Mouse (Mus musculus): ENCODE results near the gene D630045J12Rik. TPM values are rescaled to one million over a fixed set of nuclear protein-coding genes. Genes with fewer than 3 reads are reported as not detected.
A peak's percentile ranks its signal among the peaks of the same experiment; 100 is the strongest.

The D630045J12Rik gene
- total and polyA plus RNA-seq, 3 experiments = 2.5 to 6.2 TPM; not detected in 1

DNA sequence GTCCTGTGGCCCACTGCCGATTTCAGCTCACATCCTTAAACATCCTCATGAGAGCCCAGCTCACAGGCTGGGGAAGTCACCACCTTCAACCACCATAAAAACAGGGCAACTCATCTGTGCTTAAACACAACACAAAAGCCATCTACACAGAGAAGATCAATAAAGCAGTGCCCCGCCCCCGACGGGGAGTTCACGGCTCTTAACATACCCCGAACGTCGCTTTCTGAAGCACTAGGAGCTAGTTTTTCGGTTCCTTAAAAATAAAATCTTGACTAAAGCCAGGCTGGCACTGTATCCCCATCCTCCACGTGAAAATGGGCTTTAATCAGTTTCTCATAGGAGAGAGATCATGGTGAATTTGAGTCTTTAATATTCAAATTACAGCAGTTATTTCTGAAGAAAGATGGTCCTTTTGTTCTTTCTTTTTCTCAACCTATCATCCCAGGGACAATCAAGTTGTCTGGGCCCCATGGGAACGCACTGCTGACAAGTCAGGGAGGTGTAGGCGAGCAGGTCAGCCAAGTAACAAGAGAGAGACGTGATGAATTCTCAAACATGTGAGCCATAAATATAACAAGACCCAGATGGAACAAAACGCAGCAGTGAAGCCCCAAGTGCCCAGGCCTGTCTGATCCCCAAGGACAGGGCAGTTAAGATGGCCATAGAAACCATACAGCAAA is 90.8 kb downstream of the D630045J12Rik start:
- DNase-seq (ENCODE audit: low read depth, low spot score) = no peak
- Histone ChIP-seq H3K79me2 (ENCODE audit: control insufficient read depth, insufficient read depth, low read length, poor library complexity) (no peaks in the 10 kb centered on the region), H3K27me3 (ENCODE audit: control insufficient read depth in 1 of 2, insufficient read depth in 2 of 2, low read length in 2 of 2) (no peaks in the 10 kb centered on the region), H3K9ac (ENCODE audit: control insufficient read depth, low read depth, low read length, poor library complexity, severe bottlenecking) (no peak overlapping the region), H3K4me1 (ENCODE audit: control insufficient read depth in 1 of 2, insufficient read depth in 2 of 2, low read length in 2 of 2) (peaks cover 0 to 2% of the 10 kb centered on the region in 2 experiments; a peak in 1 of 4 replicates), H3K36me3 (ENCODE audit: control insufficient read depth in 1 of 2, insufficient read depth in 2 of 2, low read length in 2 of 2) (no peaks in the 10 kb centered on the region), H3K4me3 (ENCODE audit: control insufficient read depth in 1 of 2, insufficient read depth in 1 of 2, low read depth in 2 of 2, low read length in 2 of 2) (no peak overlapping the region), H3K27ac (ENCODE audit: control insufficient read depth, low read depth, low read length) (no peak overlapping the region), H3K9me3 (replicated peaks; ENCODE audit: insufficient read depth, low read length) (no peaks in the 10 kb centered on the region)
- no peak for TF ChIP-seq MXI1 (IDR thresholded peaks at IDR 0.05; ENCODE audit: low read depth, low read length)

DNA sequence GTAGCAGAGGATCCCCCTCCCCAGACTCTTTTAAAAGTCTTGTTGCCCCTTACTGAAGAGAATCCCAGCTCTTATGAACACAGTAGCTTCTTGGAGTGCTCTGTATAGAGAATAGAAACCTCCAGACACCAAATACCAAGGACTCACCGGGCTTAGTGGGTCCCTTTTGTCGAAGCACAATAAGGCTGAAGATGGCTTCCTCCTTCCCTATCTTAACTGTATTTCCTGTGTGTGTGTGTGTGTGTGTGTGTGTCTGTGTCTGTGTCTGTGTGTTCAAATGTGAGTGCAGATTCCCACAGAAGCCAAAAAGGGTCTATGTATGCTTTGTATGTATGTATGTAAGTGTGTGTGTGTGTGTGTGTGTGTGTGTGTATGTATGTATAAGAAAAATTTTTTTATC is 93.3 kb downstream of the D630045J12Rik start:
- no peaks in the 10 kb centered on the region for H3K36me3 ChIP-seq (ENCODE audit: control insufficient read depth in 1 of 2, insufficient read depth in 2 of 2, low read length in 2 of 2)
- H3K4me1 ChIP-seq (ENCODE audit: control insufficient read depth in 1 of 2, insufficient read depth in 2 of 2, low read length in 2 of 2) = peaks cover 0 to 2% of the 10 kb centered on the region in 2 experiments; a peak in 1 of 4 replicates
- peak overlapping the region; percentile 37; the same call in 1 of the 2 replicates for H3K9ac ChIP-seq (ENCODE audit: control insufficient read depth, low read depth, low read length, poor library complexity, severe bottlenecking)
- peak; percentile 57 for DNase-seq (ENCODE audit: low read depth, low spot score)
- H3K4me3 ChIP-seq (ENCODE audit: control insufficient read depth in 1 of 2, insufficient read depth in 1 of 2, low read depth in 2 of 2, low read length in 2 of 2) = peak overlapping the region in 1 of 2 experiments; percentile 12; a peak in 1 of 4 replicates
- H3K9me3 ChIP-seq (replicated peaks; ENCODE audit: insufficient read depth, low read length) = no peaks in the 10 kb centered on the region
- no peaks in the 10 kb centered on the region for H3K27me3 ChIP-seq (ENCODE audit: control insufficient read depth in 1 of 2, insufficient read depth in 2 of 2, low read length in 2 of 2)
- H3K79me2 ChIP-seq (ENCODE audit: control insufficient read depth, insufficient read depth, low read length, poor library complexity) = no peaks in the 10 kb centered on the region
- TF ChIP-seq ELF1 (IDR thresholded peaks at IDR 0.05; ENCODE audit: low read depth, low read length) (peak; percentile 38; the same call in 1 of the 2 replicates), GATA1 (IDR thresholded peaks at IDR 0.05; ENCODE audit: low read depth, low read length) (peak; percentile 68), BHLHE40 (IDR thresholded peaks at IDR 0.05; ENCODE audit: borderline replicate concordance, low read depth, low read length) (no peak), HCFC1 (IDR thresholded peaks at IDR 0.05; ENCODE audit: low read depth, low read length) (0 out of 2 replicates have a peak, but pooled peaks have one; percentile 6), EP300 (IDR thresholded peaks at IDR 0.05; ENCODE audit: low read depth in 1 of 2, low read length in 2 of 2) (peak in 1 of 2 experiments; percentile 27; a peak in 1 of 4 replicates), USF1 (IDR thresholded peaks at IDR 0.05; ENCODE audit: low read depth, low read length) (no peak), E2F4 (IDR thresholded peaks at IDR 0.05; ENCODE audit: borderline replicate concordance, low read depth, low read length) (no peak)
- 0 out of 2 replicates have a peak overlapping the region, but pooled peaks have one; percentile 0 for H3K27ac ChIP-seq (ENCODE audit: control insufficient read depth, low read depth, low read length)

DNA sequence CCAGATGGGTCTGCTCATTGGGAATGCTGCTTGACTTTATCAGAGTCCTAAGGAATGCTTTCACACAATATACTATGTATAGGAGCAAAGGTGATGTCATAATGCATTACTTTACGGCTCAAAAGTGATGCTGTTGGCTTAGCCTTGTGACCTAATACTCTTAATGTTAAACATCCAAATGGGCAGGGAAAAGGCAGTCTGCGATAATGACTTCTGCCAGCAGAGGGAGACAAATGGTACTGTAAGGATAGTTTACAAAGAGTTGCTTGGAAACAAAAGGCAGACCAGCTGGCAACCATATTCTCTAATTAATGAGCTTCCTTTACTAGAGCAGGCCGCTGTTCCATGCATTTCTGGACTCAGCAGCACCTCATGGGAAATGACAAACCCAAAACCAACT is 93.7 kb downstream of the D630045J12Rik start:
- DNase-seq (ENCODE audit: low read depth, low spot score) = peak; percentile 87
- TF ChIP-seq ZC3H11A (IDR thresholded peaks at IDR 0.05; ENCODE audit: low read depth, low read length) (peak; percentile 76), RAD21 (IDR thresholded peaks at IDR 0.05; ENCODE audit: low read depth, low read length) (peak; percentile 86), NRF1 (IDR thresholded peaks at IDR 0.05; ENCODE audit: insufficient read depth, low read depth, low read length, poor library complexity, severe bottlenecking) (no peak), SIN3A (IDR thresholded peaks at IDR 0.05; ENCODE audit: low read length) (peak; percentile 87), ZMIZ1 (IDR thresholded peaks at IDR 0.05; ENCODE audit: low read depth, low read length) (no peak), POLR2AphosphoS5 (IDR thresholded peaks at IDR 0.05; ENCODE audit: borderline replicate concordance, low read depth, low read length) (no peak), CTCF (IDR thresholded peaks at IDR 0.05 in 2 of 3, conservative IDR thresholded peaks at IDR 0.05 in 1 of 3; ENCODE audit: control insufficient read depth in 1 of 3, insufficient read depth in 1 of 3, low read depth in 2 of 3, low read length in 3 of 3, poor library complexity in 1 of 3, severe bottlenecking in 1 of 3) (peak; percentile 44 to 91 (median 91)), SMC3 (IDR thresholded peaks at IDR 0.05; ENCODE audit: low read depth, low read length) (peak; percentile 91)

More for the DNA sequence above, 93.7 kb downstream of the D630045J12Rik start:
- peak overlapping the region in 1 of 2 experiments; percentile 12; a peak in 1 of 4 replicates for H3K4me3 ChIP-seq (ENCODE audit: control insufficient read depth in 1 of 2, insufficient read depth in 1 of 2, low read depth in 2 of 2, low read length in 2 of 2)
- H3K9me3 ChIP-seq (replicated peaks; ENCODE audit: insufficient read depth, low read length) = no peaks in the 10 kb centered on the region
- H3K9ac ChIP-seq (ENCODE audit: control insufficient read depth, low read depth, low read length, poor library complexity, severe bottlenecking) = peak overlapping the region; percentile 37; the same call in 1 of the 2 replicates
- H3K27ac ChIP-seq (ENCODE audit: control insufficient read depth, low read depth, low read length) = 0 out of 2 replicates have a peak overlapping the region, but pooled peaks have one; percentile 0
- no peaks in the 10 kb centered on the region for H3K79me2 ChIP-seq (ENCODE audit: control insufficient read depth, insufficient read depth, low read length, poor library complexity)
- peaks cover 0 to 2% of the 10 kb centered on the region in 2 experiments; a peak in 1 of 4 replicates for H3K4me1 ChIP-seq (ENCODE audit: control insufficient read depth in 1 of 2, insufficient read depth in 2 of 2, low read length in 2 of 2)
- no peaks in the 10 kb centered on the region for H3K27me3 ChIP-seq (ENCODE audit: control insufficient read depth in 1 of 2, insufficient read depth in 2 of 2, low read length in 2 of 2)
- no peaks in the 10 kb centered on the region for H3K36me3 ChIP-seq (ENCODE audit: control insufficient read depth in 1 of 2, insufficient read depth in 2 of 2, low read length in 2 of 2)
